Mouse (Mus musculus) heart, postnatal 0 days (tissue): Measurements from ENCODE around the gene Dmrt2.

Source experiments
- CTCF ChIP-seq: IDR thresholded peaks from 2 replicates; pipeline ENCODE4 v1.5.1; 2016; ENCODE audit warnings: antibody characterized with exemption, control low read depth, low read depth
- EP300 ChIP-seq: IDR thresholded peaks from 2 replicates; pipeline ENCODE4 v1.6.1; 2016; ENCODE audit warnings: antibody characterized with exemption, low read depth

DNA sequence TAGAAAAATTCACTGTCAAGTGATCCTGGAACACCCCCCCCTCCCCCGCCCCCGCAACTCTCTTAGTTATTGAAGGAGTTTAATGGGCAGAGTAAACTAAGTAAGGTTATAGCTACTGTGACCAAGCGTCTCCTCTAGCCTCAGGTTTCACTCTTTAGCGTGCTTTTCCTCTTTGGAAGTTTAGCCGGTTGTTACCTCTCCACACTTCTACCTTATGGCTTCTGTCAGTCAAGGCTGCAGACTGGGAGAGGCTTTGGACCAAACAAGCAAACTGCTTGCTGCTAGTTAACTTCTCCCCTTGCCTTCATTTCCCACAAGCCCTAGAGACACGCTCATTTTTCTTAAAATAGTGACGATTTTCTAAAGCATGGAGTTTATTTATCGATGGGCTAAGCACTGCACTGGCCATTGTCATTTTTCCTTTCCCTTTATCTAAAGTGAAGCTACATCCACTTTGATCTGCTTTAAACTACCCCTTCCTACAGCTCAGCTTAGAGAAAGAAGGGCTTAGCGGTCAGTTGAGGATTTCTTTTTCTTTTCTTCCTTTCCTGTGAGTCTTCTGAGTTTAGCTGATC, 3.7 kb downstream of the Dmrt2 start:
- no peak for TF ChIP-seq CTCF
- TF ChIP-seq EP300 = no peak
